Mouse (Mus musculus) midbrain, embryonic 11.5 days (tissue): ENCODE measurements around the gene Krt78. TPM values are rescaled to one million over a fixed set of nuclear protein-coding genes. Genes with fewer than 3 reads are reported as not detected.
A peak's percentile ranks its signal among the peaks of the same experiment; 100 is the strongest.

Experiments used
- ATAC-seq: fragments of 200-750 bp; cut with Nextera tagmentation; 2 replicates; pipeline ENCODE4 v1.8.0; 2017; ENCODE audit warnings: moderate TSS enrichment, moderate library complexity; ENCODE audit not compliant: low FRiP score
- DNase-seq: peaks from one replicate; pipeline ENCODE4 v3.0.0; 2015; ENCODE audit warnings: low spot score; ENCODE audit errors: missing footprints
- H3K27ac ChIP-seq: fragments of 300-500 bp; sonication (generic); 2 replicates; pipeline ENCODE4 v1.5.1; 2014; ENCODE audit warnings: low read depth, low read length
- H3K27me3 ChIP-seq: fragments of 300-500 bp; sonication (generic); 2 replicates; pipeline ENCODE4 v1.6.1; 2014; ENCODE audit warnings: mild to moderate bottlenecking, low read length, moderate library complexity, mixed read lengths; ENCODE audit not compliant: control insufficient read depth, insufficient read depth
- H3K36me3 ChIP-seq: fragments of 300-500 bp; sonication (generic); 2 replicates; pipeline ENCODE4 v1.6.1; 2014; ENCODE audit warnings: mild to moderate bottlenecking, low read length, moderate library complexity, mixed read lengths; ENCODE audit not compliant: control insufficient read depth, insufficient read depth
- H3K4me1 ChIP-seq: fragments of 300-500 bp; sonication (generic); 2 replicates; pipeline ENCODE4 v1.6.1; 2014; ENCODE audit warnings: low read length; ENCODE audit not compliant: control insufficient read depth, insufficient read depth
- H3K4me2 ChIP-seq: fragments of 300-500 bp; sonication (generic); 2 replicates; pipeline ENCODE4 v1.6.1; 2014; ENCODE audit warnings: mild to moderate bottlenecking, moderate library complexity
- H3K4me3 ChIP-seq: fragments of 300-500 bp; sonication (generic); 2 replicates; pipeline ENCODE4 v1.5.1; 2014; ENCODE audit warnings: low read depth, low read length
- H3K9ac ChIP-seq: fragments of 300-500 bp; sonication (generic); 2 replicates; pipeline ENCODE4 v1.6.1; 2014; ENCODE audit warnings: low read length
- H3K9me3 ChIP-seq: fragments of 300-500 bp; sonication (generic); 2 replicates; pipeline ENCODE4 v1.6.1; 2016; ENCODE audit warnings: low read length; ENCODE audit not compliant: control insufficient read depth
- WGBS: fragments of 180-500 bp; shearing (Covaris S2); extraction: QIAGEN DNeasy Blood & Tissue Kit; methylation state at CpG from one replicate; pipeline ENCODE4 v1.1.7; 2014; 5-methylcytosine and 5-hydroxymethylcytosine counted together
- polyA plus RNA-seq: library from polyadenylated mRNA; unstranded; fragments of >200 nt; fragmentation: Nextera tagmentation; extraction: Ambion mirVana; gene quantifications from 2 replicates; pipeline ENCODE4 v1.2.1, GENCODE M21; 2014

Gene Krt78
- polyA plus RNA-seq, 1 experiment from 2014 or later: not detected

DNA sequence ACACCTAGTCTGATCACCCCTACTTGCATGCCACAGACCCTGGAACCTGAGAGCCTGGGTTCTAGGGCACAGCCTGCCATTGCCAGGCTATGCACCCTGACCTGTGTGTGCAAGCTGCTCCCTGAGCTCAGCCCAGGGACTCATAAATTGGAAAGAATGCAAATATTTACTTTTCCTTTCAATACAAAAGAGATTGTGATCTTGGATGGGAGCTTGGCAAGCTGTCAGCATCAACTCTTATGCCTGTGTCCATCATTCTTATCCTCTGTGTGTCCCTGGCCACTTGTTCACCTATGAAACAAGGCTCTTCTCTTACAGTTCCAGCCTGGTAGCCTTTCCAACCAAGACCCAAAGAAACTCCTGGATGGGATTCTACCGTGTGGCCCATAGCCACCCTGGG lies 29.0 kb downstream of the Krt78 start:
- no peak for DNase-seq
- Histone ChIP-seq H3K9ac (no peak overlapping the region), H3K36me3 (no peaks in the 10 kb centered on the region), H3K4me1 (peaks cover 4% of the 10 kb centered on the region), H3K4me3 (no peak overlapping the region), H3K27me3 (no peaks in the 10 kb centered on the region), H3K9me3 (no peaks in the 10 kb centered on the region), H3K27ac (no peak overlapping the region), H3K4me2 (no peak overlapping the region)
- 100% methylated on average over 1 of the region's 1 CpGs for WGBS
- no peak for ATAC-seq

- Histone ChIP-seq H3K27ac (no peak within 1 kb of the TSS), H3K4me3 (no peak within 1 kb of the TSS), H3K4me1 (peaks cover under 1% of the 10 kb centered on the region), H3K4me2 (no peak within 1 kb of the TSS), H3K27me3 (no peaks in the 10 kb centered on the region), H3K36me3 (no peaks in the 10 kb centered on the region), H3K9ac (no peak within 1 kb of the TSS), H3K9me3 (no peaks in the 10 kb centered on the region)
- DNase-seq (peak; percentile 31), ATAC-seq (no peak)
- 84% methylated on average over 11 of the region's 11 CpGs for WGBS
Observed at GRCm38 (mm10) chr15:101924635-101925034, 29.5 kb downstream of the Krt78 start, which contains the start of gene Krt4. Gene Krt4 (minus strand): TSS chr15:101924735.

GRCm38 (mm10) chr15:101922296-101922695 lies 31.8 kb downstream of the Krt78 start:
- Histone ChIP-seq H3K9me3 (no peaks in the 10 kb centered on the region), H3K36me3 (no peaks in the 10 kb centered on the region), H3K4me3 (no peak overlapping the region), H3K4me1 (no peaks in the 10 kb centered on the region), H3K27ac (no peak overlapping the region), H3K4me2 (no peak overlapping the region), H3K9ac (no peak overlapping the region), H3K27me3 (no peaks in the 10 kb centered on the region)
- 81% methylated on average over 2 of the region's 2 CpGs for WGBS
- DNase-seq: peak; percentile 14
- no peak for ATAC-seq

- no peak overlapping the region for H3K4me2 ChIP-seq
- no peaks in the 10 kb centered on the region for H3K27me3 ChIP-seq
- no peak overlapping the region for H3K27ac ChIP-seq
- H3K36me3 ChIP-seq: no peaks in the 10 kb centered on the region
- no peaks in the 10 kb centered on the region for H3K9me3 ChIP-seq
- H3K9ac ChIP-seq: no peak overlapping the region
- H3K4me1 ChIP-seq: no peaks in the 10 kb centered on the region; the same call in 1 of the 2 replicates
- DNase-seq (no peak), ATAC-seq (no peak)
- no peak overlapping the region for H3K4me3 ChIP-seq
- WGBS: 70% methylated on average over 2 of the region's 2 CpGs
Observed at GRCm38 (mm10) chr15:101916072-101916471, 38.0 kb downstream of the Krt78 start.

DNA sequence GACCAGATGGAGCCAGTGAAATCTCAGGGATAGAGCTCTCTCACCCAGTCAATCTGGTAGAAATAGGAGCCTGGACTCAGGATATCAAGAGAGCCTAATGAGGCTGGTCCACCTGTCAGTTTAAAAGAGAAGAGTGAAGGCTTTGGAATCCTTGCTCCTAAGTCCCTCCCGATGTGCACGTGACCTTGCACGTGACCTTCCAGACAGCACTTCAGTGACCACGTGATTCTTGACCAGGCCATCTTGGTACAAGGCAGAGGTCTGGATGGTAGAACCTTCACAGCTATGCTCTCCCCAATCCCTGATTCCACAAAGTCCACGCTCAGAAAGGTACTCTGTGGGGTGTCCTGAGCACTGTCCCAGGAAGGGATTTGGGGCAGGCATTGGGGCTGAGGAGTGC lies 49.2 kb downstream of the Krt78 start:
- H3K9me3 ChIP-seq: no peaks in the 10 kb centered on the region
- H3K4me1 ChIP-seq: no peaks in the 10 kb centered on the region
- no peak overlapping the region for H3K27ac ChIP-seq
- H3K9ac ChIP-seq: no peak overlapping the region
- no peak overlapping the region for H3K4me2 ChIP-seq
- 89% methylated on average over 5 of the region's 5 CpGs for WGBS
- no peaks in the 10 kb centered on the region for H3K36me3 ChIP-seq
- ATAC-seq (no peak), DNase-seq (peak; percentile 59)
- H3K27me3 ChIP-seq: no peaks in the 10 kb centered on the region
- no peak overlapping the region for H3K4me3 ChIP-seq

DNA sequence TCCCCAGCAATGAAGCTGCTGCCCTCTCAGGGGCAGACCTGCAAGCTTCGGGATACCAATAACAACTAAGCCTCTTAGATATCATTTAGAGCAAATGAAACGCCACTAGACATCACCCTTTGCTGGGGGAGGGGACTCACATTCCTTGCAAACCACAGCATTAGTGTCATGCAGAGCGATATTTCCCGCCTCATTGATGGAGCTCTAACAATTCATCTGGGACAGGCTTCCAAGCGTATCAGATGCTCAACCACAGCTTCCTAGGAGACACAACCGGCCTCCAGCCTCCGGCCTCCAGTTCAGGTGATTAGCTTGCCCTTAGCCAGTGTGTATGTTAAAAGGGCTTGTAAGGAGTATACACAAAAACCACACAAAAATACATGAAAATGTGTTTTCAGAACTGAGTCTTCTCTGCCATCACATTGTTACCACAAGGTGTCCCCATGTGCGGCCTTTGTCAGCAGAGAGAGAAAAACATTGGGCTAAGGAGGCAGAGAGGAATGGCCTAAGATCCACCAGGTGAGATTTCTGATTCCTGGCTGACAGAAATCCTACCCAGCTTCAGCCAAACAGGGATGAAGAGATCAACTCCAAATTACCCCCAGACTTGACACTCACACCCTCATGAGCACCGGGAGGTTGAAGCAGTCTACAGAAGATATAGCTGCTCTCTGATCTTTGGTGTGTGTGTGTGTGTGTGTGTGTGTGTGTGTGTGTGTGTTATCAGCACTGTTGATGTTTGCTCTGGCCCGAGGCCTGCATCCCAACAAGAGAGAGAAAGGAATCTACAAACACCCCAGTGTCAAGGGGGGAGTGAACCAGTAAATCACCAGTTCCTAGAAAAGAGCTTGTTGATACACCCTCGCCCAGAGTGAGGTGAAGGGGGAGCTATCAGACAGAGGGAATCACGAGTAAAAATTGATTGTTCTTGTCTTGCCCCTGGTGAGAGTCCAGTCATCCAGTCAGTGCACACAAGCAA lies 51.6 kb downstream of the Krt78 start:
- Histone ChIP-seq H3K27ac (no peak overlapping the region), H3K36me3 (no peaks in the 10 kb centered on the region), H3K4me1 (no peaks in the 10 kb centered on the region), H3K9me3 (no peaks in the 10 kb centered on the region), H3K9ac (no peak overlapping the region), H3K4me2 (no peak overlapping the region), H3K4me3 (no peak overlapping the region), H3K27me3 (no peaks in the 10 kb centered on the region)
- 58% methylated on average over 12 of the region's 12 CpGs for WGBS
- ATAC-seq: no peak
- DNase-seq: peak; percentile 61

Other genes with a start within 250 kb of the Krt78 start
- gene Krt5, start 241.4 kb downstream of the Krt78 start, polyA plus RNA-seq: 0.34 and 0.51 TPM in 2 replicates
- not detected in 2 replicates for gene Krt71, start 211.2 kb downstream of the Krt78 start, polyA plus RNA-seq
- gene Krt72, start 167.8 kb downstream of the Krt78 start, polyA plus RNA-seq: not detected in 2 replicates
- gene Krt73, start 151.9 kb downstream of the Krt78 start, polyA plus RNA-seq: 0.15 and 0.19 TPM in 2 replicates
- not detected in 2 replicates for gene Krt2, start 136.1 kb downstream of the Krt78 start, polyA plus RNA-seq
- 1.00 and 1.4 TPM in 2 replicates for gene Krt1, start 103.5 kb downstream of the Krt78 start, polyA plus RNA-seq
- not detected in 2 replicates for gene Krt77, start 84.6 kb downstream of the Krt78 start, polyA plus RNA-seq
- not detected in 2 replicates for gene Krt76, start 61.4 kb downstream of the Krt78 start, polyA plus RNA-seq
- not detected in 2 replicates for gene Krt4, start 29.6 kb downstream of the Krt78 start, polyA plus RNA-seq
- gene Krt79, start 14.0 kb downstream of the Krt78 start, polyA plus RNA-seq: 0.18 and 0.25 TPM in 2 replicates
- gene Krt8, start 50.2 kb upstream of the Krt78 start, polyA plus RNA-seq: 9.2 and 10.2 TPM in 2 replicates
- 5.0 and 5.6 TPM in 2 replicates for gene Krt18, start 73.9 kb upstream of the Krt78 start, polyA plus RNA-seq
- 106 and 107 TPM in 2 replicates for gene Eif4b, start 119.5 kb upstream of the Krt78 start, polyA plus RNA-seq
- gene Tns2, start 146.1 kb upstream of the Krt78 start, polyA plus RNA-seq: 7.5 TPM in 2 replicates
- gene Spryd3, start 181.9 kb upstream of the Krt78 start, polyA plus RNA-seq: 9.8 and 10.5 TPM in 2 replicates
- 0.34 and 0.40 TPM in 2 replicates for gene Igfbp6, start 190.1 kb upstream of the Krt78 start, polyA plus RNA-seq
- gene Soat2, start 196.2 kb upstream of the Krt78 start, polyA plus RNA-seq: not detected in 2 replicates
- gene Zfp740, start 249.0 kb upstream of the Krt78 start, polyA plus RNA-seq: 58.9 and 61.1 TPM in 2 replicates